Mouse (Mus musculus) kidney, postnatal 0 days (tissue): ENCODE data around the gene Meis1. TPM values are rescaled to one million over a fixed set of nuclear protein-coding genes. Genes with fewer than 3 reads are reported as not detected.

Experiments used
- ATAC-seq: fragments of 200-750 bp; cut with Nextera tagmentation; replicated peaks from 2 replicates; pipeline ENCODE4 v1.8.0; 2017; ENCODE audit warnings: low read depth, moderate number of reproducible peaks, moderate TSS enrichment, moderate library complexity; ENCODE audit not compliant: low FRiP score
- DNase-seq: peaks from one replicate; pipeline ENCODE4 v3.0.0-alpha.2; 2016; ENCODE audit warnings: low spot score
- H3K27ac ChIP-seq: fragments of 300-500 bp; sonication (generic); 2 replicates; pipeline ENCODE4 v1.5.1; 2014; ENCODE audit warnings: mild to moderate bottlenecking
- H3K27me3 ChIP-seq: fragments of 300-500 bp; sonication (generic); 2 replicates; pipeline ENCODE4 v1.6.1; 2014; ENCODE audit warnings: low read length, mixed read lengths; ENCODE audit not compliant: insufficient read depth
- H3K36me3 ChIP-seq: fragments of 300-500 bp; sonication (generic); 2 replicates; pipeline ENCODE4 v1.6.1; 2014; ENCODE audit warnings: low read length, mixed read lengths; ENCODE audit not compliant: insufficient read depth
- H3K4me1 ChIP-seq: fragments of 300-500 bp; sonication (generic); replicated peaks from 2 replicates; pipeline ENCODE4 v1.6.1; 2014; ENCODE audit warnings: antibody characterized with exemption, low read length, mixed read lengths; ENCODE audit not compliant: insufficient read depth
- H3K4me2 ChIP-seq: fragments of 300-500 bp; sonication (generic); 2 replicates; pipeline ENCODE4 v1.6.1; 2014; ENCODE audit warnings: mild to moderate bottlenecking, low read length, moderate library complexity, mixed read lengths
- H3K4me3 ChIP-seq: fragments of 300-500 bp; sonication (generic); replicated peaks from 2 replicates; pipeline ENCODE4 v1.5.1; 2014; ENCODE audit warnings: low read depth, low read length
- H3K9ac ChIP-seq: fragments of 300-500 bp; sonication (generic); 2 replicates; pipeline ENCODE4 v1.6.1; 2014; ENCODE audit warnings: low read depth, low read length
- H3K9me3 ChIP-seq: fragments of 300-500 bp; sonication (generic); replicated peaks from 2 replicates; pipeline ENCODE4 v1.6.1; 2016; ENCODE audit warnings: low read length, inconsistent platforms, mixed read lengths
- CTCF ChIP-seq: IDR thresholded peaks from 2 replicates; pipeline ENCODE4 v1.5.1; 2016; ENCODE audit warnings: antibody characterized with exemption, low read depth, mild to moderate bottlenecking, moderate library complexity
- WGBS: fragments of 180-500 bp; shearing (Covaris S2); extraction: QIAGEN DNeasy Blood & Tissue Kit; methylation state at CpG from one replicate; pipeline ENCODE4 v1.1.7; 2014; 5-methylcytosine and 5-hydroxymethylcytosine counted together
- polyA plus RNA-seq: library from polyadenylated mRNA; unstranded; fragments of >200 nt; fragmentation: Nextera tagmentation; extraction: Ambion mirVana; gene quantifications from 2 replicates; pipeline ENCODE4 v1.2.1, GENCODE M21; 2015

The Meis1 gene
- polyA plus RNA-seq, 1 experiment from 2014 or later, result 59.0 TPM

DNA sequence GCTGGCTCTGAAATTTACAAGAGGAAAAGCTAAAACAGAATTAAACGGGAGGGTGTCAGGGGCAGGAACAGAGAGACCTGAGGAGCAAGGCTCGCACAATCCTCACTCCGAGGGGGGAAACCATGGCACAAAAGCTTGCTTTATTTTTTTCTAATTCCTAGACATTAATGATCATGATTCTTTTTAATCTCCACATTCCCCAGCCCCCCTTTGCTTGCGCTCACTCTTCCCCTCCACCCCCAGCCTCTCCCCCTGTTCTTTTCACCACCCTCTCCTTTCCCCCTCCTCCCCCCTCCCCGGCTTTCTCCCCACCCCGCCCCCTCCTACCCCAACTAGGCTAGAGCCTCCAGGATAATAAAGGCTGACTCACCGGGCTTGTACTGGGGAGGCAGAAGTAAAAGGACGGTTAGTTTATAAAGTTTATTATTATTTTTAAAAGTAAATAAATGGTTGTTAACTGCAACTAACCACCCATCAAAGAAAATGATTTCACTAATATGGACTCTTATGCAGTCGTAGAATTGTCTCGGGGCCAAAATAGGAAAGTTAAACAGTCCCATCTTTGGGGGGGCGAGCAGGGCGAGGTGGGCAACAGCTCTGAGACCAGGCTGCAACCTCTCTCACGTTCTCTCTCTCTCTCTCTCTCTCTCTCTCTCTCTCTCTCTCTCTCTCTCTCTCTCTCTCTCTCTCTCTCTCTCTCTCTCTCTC lies 139.9 kb downstream of the Meis1 start:
- Histone ChIP-seq H3K4me2 (peak overlapping the region; percentile 62), H3K9ac (no peak overlapping the region), H3K4me1 (peaks cover 3% of the 10 kb centered on the region; the same call in 1 of the 2 replicates), H3K27me3 (no peaks in the 10 kb centered on the region; the same call in 1 of the 2 replicates), H3K4me3 (0 out of 2 replicates have a peak overlapping the region, but pooled peaks have one; percentile 2), H3K9me3 (no peaks in the 10 kb centered on the region), H3K27ac (0 out of 2 replicates have a peak overlapping the region, but pooled peaks have one; percentile 6), H3K36me3 (no peaks in the 10 kb centered on the region)
- 8% methylated on average over 13 of the region's 13 CpGs for WGBS
- DNase-seq (peak; percentile 53), ATAC-seq (no peak)
- TF ChIP-seq CTCF, result no peak

DNA sequence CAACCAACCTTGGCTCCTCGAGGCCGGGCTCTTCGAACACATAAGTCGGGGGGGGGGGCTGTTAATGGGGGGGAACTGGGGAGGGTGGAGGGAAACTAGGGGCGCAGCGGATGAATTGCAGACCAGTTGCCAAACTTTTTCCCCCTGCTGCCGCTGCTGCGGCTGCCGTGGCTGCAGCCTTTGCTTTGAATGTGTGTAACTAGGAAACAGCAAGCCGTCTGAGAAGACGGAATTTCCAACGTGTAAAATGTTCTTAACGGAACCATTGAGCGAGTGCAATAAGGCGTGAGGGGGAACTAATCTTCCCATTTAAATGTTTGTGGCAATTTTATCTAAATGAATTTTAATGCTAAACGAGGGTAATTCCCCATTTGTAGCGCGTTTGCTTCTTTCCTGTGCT lies 140.8 kb downstream of the Meis1 start:
- WGBS, result under 1% methylated on average over 18 of the region's 18 CpGs
- peaks cover 4% of the 10 kb centered on the region; the same call in 1 of the 2 replicates for H3K4me1 ChIP-seq
- H3K9me3 ChIP-seq, result no peaks in the 10 kb centered on the region
- DNase-seq (peak; percentile 86), ATAC-seq (no peak)
- peak overlapping the region; percentile 42 for H3K4me3 ChIP-seq
- TF ChIP-seq CTCF, result no peak
- H3K9ac ChIP-seq, result peak overlapping the region; percentile 57
- peak overlapping the region; percentile 62 for H3K4me2 ChIP-seq
- peak overlapping the region; percentile 73 for H3K27ac ChIP-seq
- H3K27me3 ChIP-seq, result no peaks in the 10 kb centered on the region; the same call in 1 of the 2 replicates
- H3K36me3 ChIP-seq, result no peaks in the 10 kb centered on the region

DNA sequence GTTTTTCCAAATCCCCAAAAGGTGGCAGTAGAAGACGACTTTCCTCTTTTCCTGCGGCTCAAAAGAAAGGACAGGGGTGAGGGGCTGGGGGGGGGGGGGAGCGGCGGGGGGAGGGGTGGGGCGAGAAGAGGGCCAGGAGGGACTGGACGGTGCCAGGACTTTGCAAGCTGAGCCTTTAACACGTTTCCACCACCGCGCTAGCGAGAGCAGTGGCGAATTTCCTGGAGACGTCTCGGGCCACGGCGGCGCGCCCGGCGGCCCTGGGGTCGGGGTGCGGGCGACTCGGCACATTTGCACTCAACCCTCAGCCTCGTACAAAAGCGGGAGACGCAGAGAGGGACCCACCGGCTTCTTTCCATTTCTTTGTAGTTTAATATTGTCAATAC lies 141.2 kb downstream of the Meis1 start:
- H3K27ac ChIP-seq, result peak overlapping the region; percentile 73
- no peaks in the 10 kb centered on the region; the same call in 1 of the 2 replicates for H3K27me3 ChIP-seq
- peak overlapping the region; percentile 62 for H3K4me2 ChIP-seq
- H3K9ac ChIP-seq, result peak overlapping the region; percentile 57
- ATAC-seq (peak; percentile 75), DNase-seq (peak; percentile 95)
- H3K4me3 ChIP-seq, result peak overlapping the region; percentile 42
- no peaks in the 10 kb centered on the region for H3K9me3 ChIP-seq
- H3K36me3 ChIP-seq, result no peaks in the 10 kb centered on the region
- TF ChIP-seq CTCF, result peak; percentile 59
- WGBS, result 0% methylated on average over 24 of the region's 27 CpGs
- H3K4me1 ChIP-seq, result peaks cover 4% of the 10 kb centered on the region; the same call in 1 of the 2 replicates

- H3K36me3 ChIP-seq, result no peaks in the 10 kb centered on the region
- peak overlapping the region; percentile 53 for H3K9ac ChIP-seq
- no peaks in the 10 kb centered on the region; the same call in 1 of the 2 replicates for H3K27me3 ChIP-seq
- peak overlapping the region; percentile 62 for H3K4me2 ChIP-seq
- under 1% methylated on average over 40 of the region's 40 CpGs for WGBS
- H3K9me3 ChIP-seq, result no peaks in the 10 kb centered on the region
- ATAC-seq (peak; percentile 41), DNase-seq (peak; percentile 75)
- no peak for TF ChIP-seq CTCF
- H3K4me1 ChIP-seq, result peaks cover 4% of the 10 kb centered on the region; the same call in 1 of the 2 replicates
- H3K4me3 ChIP-seq, result peak overlapping the region; percentile 42
- H3K27ac ChIP-seq, result peak overlapping the region; percentile 79
These were observed 141.7 kb downstream of the Meis1 start for GRCm38 (mm10) chr11:18876886-18877625.

- DNase-seq, result peak; percentile 58
- Histone ChIP-seq H3K9me3 (no peaks in the 10 kb centered on the region), H3K4me1 (peaks cover 4% of the 10 kb centered on the region; the same call in 1 of the 2 replicates), H3K27ac (peak overlapping the region; percentile 79), H3K4me3 (peak overlapping the region; percentile 42), H3K36me3 (no peaks in the 10 kb centered on the region), H3K9ac (peak overlapping the region; percentile 53), H3K27me3 (no peaks in the 10 kb centered on the region; the same call in 1 of the 2 replicates), H3K4me2 (peak overlapping the region; percentile 62)
- ATAC-seq, result 0 out of 2 replicates have a peak, but pooled peaks have one; percentile 8
- 21% methylated on average over 27 of the region's 27 CpGs for WGBS
- no peak for TF ChIP-seq CTCF
These were observed 142.6 kb downstream of the Meis1 start for GRCm38 (mm10) chr11:18875911-18876885.
